Comparison of ENCODE assay signal across 27 mouse cellular contexts in the genomic region with DNA sequence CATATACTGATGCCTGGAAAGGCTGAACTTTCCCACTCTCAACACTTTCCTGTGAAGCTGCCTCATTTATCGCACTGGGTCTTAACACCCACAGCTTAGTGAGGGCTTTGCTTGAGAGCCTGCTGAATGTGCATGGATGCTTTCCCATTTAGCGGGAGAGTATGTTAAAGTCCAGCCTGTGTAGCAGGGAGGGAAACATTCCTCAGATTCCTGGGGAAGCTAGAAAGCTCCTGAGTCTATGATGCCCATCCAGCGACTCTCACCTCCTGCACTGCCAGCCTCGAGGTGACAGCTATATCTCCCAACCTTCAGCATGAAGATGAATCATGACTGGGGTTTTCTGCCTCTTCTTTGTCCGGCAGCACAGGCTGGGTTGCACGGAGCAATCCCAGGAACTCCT.
"Had no signal": no experiment of that assay in that cellular context is flagged by ENCODE, and none has a peak within 500 bp of the region (broad histone marks: within the 10 kb centered on the region; RNA-seq: fewer than 3 reads in every experiment).

No protein-coding gene starts in this region.

- H3K4me3 ChIP-seq: embryonic facial prominence, embryonic 10.5 days; embryonic facial prominence, embryonic 12.5 days; embryonic facial prominence, embryonic 13.5 days; embryonic facial prominence, embryonic 15.5 days; erythroblast, embryonic 14.5 days; forebrain, embryonic 10.5 days; forebrain, embryonic 12.5 days; forebrain, embryonic 13.5 days; forebrain, embryonic 15.5 days; gastrocnemius, adult 2 months; heart, adult 2 months; heart, embryonic 10.5 days had no signal

- H3K27me3 ChIP-seq: embryonic facial prominence, embryonic 12.5 days; embryonic facial prominence, embryonic 13.5 days; embryonic facial prominence, embryonic 15.5 days; forebrain, embryonic 12.5 days; forebrain, embryonic 13.5 days; forebrain, embryonic 15.5 days had no signal

- H3K36me3 ChIP-seq: embryonic facial prominence, embryonic 10.5 days; embryonic facial prominence, embryonic 12.5 days; embryonic facial prominence, embryonic 13.5 days; embryonic facial prominence, embryonic 15.5 days; forebrain, embryonic 10.5 days; forebrain, embryonic 12.5 days; forebrain, embryonic 15.5 days; heart, embryonic 10.5 days had no signal

- H3K27ac ChIP-seq: embryonic facial prominence, embryonic 10.5 days; embryonic facial prominence, embryonic 12.5 days; embryonic facial prominence, embryonic 13.5 days; embryonic facial prominence, embryonic 15.5 days; forebrain, embryonic 10.5 days; forebrain, embryonic 12.5 days; forebrain, embryonic 13.5 days; forebrain, embryonic 15.5 days; gastrocnemius, adult 2 months; heart, adult 2 months; heart, embryonic 10.5 days had no signal

- ATAC-seq: forebrain, embryonic 13.5 days; forebrain, embryonic 14.5 days; forebrain, embryonic 15.5 days; forebrain, embryonic 16.5 days; forebrain, postnatal 0 days had no signal

- H3K4me2 ChIP-seq: embryonic facial prominence, embryonic 12.5 days; embryonic facial prominence, embryonic 13.5 days; embryonic facial prominence, embryonic 15.5 days; forebrain, embryonic 12.5 days; forebrain, embryonic 13.5 days; forebrain, embryonic 15.5 days had no signal

- DNase-seq: cerebellum, adult 9-11 months; cerebellum, postnatal 10 days; cerebellum, postnatal 14 days; cerebellum, postnatal 25 days; cerebellum, postnatal 36 days; embryo, embryonic 11 days; forebrain, postnatal 0 days; gastrocnemius, adult 2 months; gastrocnemius, postnatal 10 days; gastrocnemius, postnatal 14 days; gastrocnemius, postnatal 25 days; gastrocnemius, postnatal 36 days; heart, adult 11 months; heart, adult 18-20 months; heart, adult 2 months had no signal

- H3K9me3 ChIP-seq: embryonic facial prominence, embryonic 12.5 days; embryonic facial prominence, embryonic 15.5 days; forebrain, embryonic 10.5 days; forebrain, embryonic 12.5 days; forebrain, embryonic 13.5 days; forebrain, embryonic 15.5 days had no signal

- H3K9ac ChIP-seq: embryonic facial prominence, embryonic 12.5 days; embryonic facial prominence, embryonic 13.5 days; embryonic facial prominence, embryonic 15.5 days; forebrain, embryonic 12.5 days; forebrain, embryonic 13.5 days; forebrain, embryonic 15.5 days; forebrain, postnatal 0 days had no signal

- H3K4me1 ChIP-seq: forebrain, embryonic 10.5 days; forebrain, embryonic 12.5 days; forebrain, embryonic 13.5 days; forebrain, embryonic 15.5 days had no signal
